In genomic region chr10:44170145-44170544, GRCm38 (mm10) we compare ENCODE assay signal across 32 mouse cellular contexts.
"Had no signal": no experiment of that assay in that cellular context is flagged by ENCODE, and none has a peak within 500 bp of the region (broad histone marks: within the 10 kb centered on the region; RNA-seq: fewer than 3 reads in every experiment).

No protein-coding gene starts in this region.

- H3K27me3 ChIP-seq: limb, embryonic 12.5 days; limb, embryonic 13.5 days; limb, embryonic 15.5 days; liver, embryonic 13.5 days; liver, embryonic 15.5 days; lung, embryonic 15.5 days; midbrain, embryonic 12.5 days; midbrain, embryonic 13.5 days; midbrain, embryonic 15.5 days had no signal

- H3K4me1 ChIP-seq: limb, embryonic 10.5 days; limb, embryonic 15.5 days; liver, embryonic 15.5 days; lung, embryonic 15.5 days; megakaryocyte, embryonic 14.5 days; midbrain, embryonic 10.5 days; midbrain, embryonic 12.5 days; midbrain, embryonic 13.5 days; midbrain, embryonic 15.5 days had no signal

- H3K4me2 ChIP-seq: limb, embryonic 12.5 days; limb, embryonic 13.5 days; limb, embryonic 15.5 days; liver, embryonic 11.5 days; liver, embryonic 12.5 days; liver, embryonic 13.5 days; liver, embryonic 15.5 days; lung, embryonic 14.5 days; lung, embryonic 15.5 days; midbrain, embryonic 11.5 days; midbrain, embryonic 12.5 days; midbrain, embryonic 13.5 days; midbrain, embryonic 15.5 days had no signal

- DNase-seq: left cerebral cortex, postnatal 4 days; liver; liver, embryonic 13.5 days; liver, postnatal 0 days; lung, adult 18-20 months; lung, adult 2 months; lung, embryonic 14.5 days; lung, postnatal 10 days; lung, postnatal 14 days; lung, postnatal 36 days; lung, postnatal 4 days; midbrain, embryonic 14.5 days had no signal

- H3K36me3 ChIP-seq: limb, embryonic 10.5 days; limb, embryonic 12.5 days; limb, embryonic 13.5 days; limb, embryonic 15.5 days; liver, embryonic 12.5 days; liver, embryonic 13.5 days; liver, embryonic 15.5 days; lung, embryonic 15.5 days; midbrain, embryonic 10.5 days; midbrain, embryonic 12.5 days; midbrain, embryonic 13.5 days; midbrain, embryonic 15.5 days had no signal

- H3K9ac ChIP-seq: limb, embryonic 12.5 days; limb, embryonic 13.5 days; limb, embryonic 15.5 days; liver, embryonic 12.5 days; liver, embryonic 13.5 days; liver, embryonic 14.5 days; liver, embryonic 15.5 days; liver, postnatal 0 days; lung, embryonic 14.5 days; lung, embryonic 15.5 days; midbrain, embryonic 12.5 days; midbrain, embryonic 13.5 days; midbrain, embryonic 15.5 days had no signal

- ATAC-seq: liver, embryonic 12.5 days; liver, postnatal 0 days; lung, postnatal 0 days; midbrain, embryonic 13.5 days; midbrain, embryonic 15.5 days; midbrain, embryonic 16.5 days had no signal

- H3K9me3 ChIP-seq: limb, embryonic 10.5 days; limb, embryonic 12.5 days; limb, embryonic 13.5 days; limb, embryonic 15.5 days; liver, embryonic 12.5 days; liver, embryonic 13.5 days; liver, embryonic 15.5 days; lung, embryonic 15.5 days; midbrain, embryonic 10.5 days; midbrain, embryonic 12.5 days; midbrain, embryonic 13.5 days; midbrain, embryonic 15.5 days had no signal

- H3K27ac ChIP-seq: left cerebral cortex, adult 2 months; limb, embryonic 10.5 days; limb, embryonic 12.5 days; limb, embryonic 13.5 days; limb, embryonic 15.5 days; liver, embryonic 12.5 days; liver, embryonic 13.5 days; liver, embryonic 14.5 days; liver, embryonic 15.5 days; lung, embryonic 15.5 days; macrophage; midbrain, embryonic 10.5 days; midbrain, embryonic 12.5 days; midbrain, embryonic 13.5 days; midbrain, embryonic 15.5 days had no signal

- H3K4me3 ChIP-seq: left cerebral cortex, adult 2 months; limb, embryonic 10.5 days; limb, embryonic 12.5 days; limb, embryonic 13.5 days; limb, embryonic 15.5 days; liver, embryonic 12.5 days; liver, embryonic 13.5 days; liver, embryonic 15.5 days; lung, embryonic 15.5 days; megakaryocyte, embryonic 14.5 days; midbrain, embryonic 10.5 days; midbrain, embryonic 12.5 days; midbrain, embryonic 13.5 days; midbrain, embryonic 15.5 days; myocyte had no signal
